Mouse (Mus musculus) megakaryocyte, adult 5-6 weeks (primary cell): ENCODE measurements around the gene Celf2. TPM values are rescaled to one million over a fixed set of nuclear protein-coding genes. Genes with fewer than 3 reads are reported as not detected.

Experiments
- ATAC-seq: 2 replicates; pipeline ENCODE4 v1.8.0; 2016; ENCODE audit warnings: mild to moderate bottlenecking, inconsistent platforms; ENCODE audit not compliant: poor library complexity, severe bottlenecking
- total RNA-seq, 2 experiments: library from RNA; stranded (forward) in 1 of 2; stranded (reverse) in 1 of 2; fragments of 153-499, 151-499 nt in 1 of 2; fragments of 221-1000, 200-1000 nt in 1 of 2; gene quantifications; 2 replicates each; pipeline versions ENCODE4 v1.2.3 to v1.2.4; 2015 to 2017

Gene Celf2
- total RNA-seq, 2 experiments from 2014 or later, result 162 to 171 TPM

GRCm38 (mm10) chr2:6573640-6574039 lies 935.7 kb downstream of the Celf2 start:
- ATAC-seq, result no peak

- no peak for ATAC-seq
These were observed 936.4 kb downstream of the Celf2 start for GRCm38 (mm10) chr2:6572976-6573375.

- ATAC-seq, result no peak
These were observed 940.3 kb downstream of the Celf2 start for GRCm38 (mm10) chr2:6569040-6569542.

- no peak for ATAC-seq
These were observed 944.2 kb downstream of the Celf2 start for GRCm38 (mm10) chr2:6565175-6565574.

GRCm38 (mm10) chr2:6561337-6561736 lies 948.0 kb downstream of the Celf2 start:
- no peak for ATAC-seq

- ATAC-seq, result no peak
These were observed 948.6 kb downstream of the Celf2 start for GRCm38 (mm10) chr2:6560802-6561201.

GRCm38 (mm10) chr2:6559581-6559980 lies 949.8 kb downstream of the Celf2 start:
- no peak for ATAC-seq

GRCm38 (mm10) chr2:6558303-6559254 lies 950.8 kb downstream of the Celf2 start:
- no peak for ATAC-seq

- ATAC-seq, result no peak
These were observed 951.6 kb downstream of the Celf2 start for GRCm38 (mm10) chr2:6557749-6558148.

GRCm38 (mm10) chr2:6556913-6557312 lies 952.5 kb downstream of the Celf2 start:
- peak; percentile 38; the same call in 1 of the 2 replicates for ATAC-seq

- no peak for ATAC-seq
These were observed 955.7 kb downstream of the Celf2 start for GRCm38 (mm10) chr2:6553656-6554055.

- no peak for ATAC-seq
These were observed 960.1 kb downstream of the Celf2 start for GRCm38 (mm10) chr2:6549251-6549650.

- no peak for ATAC-seq
These were observed 962.2 kb downstream of the Celf2 start for GRCm38 (mm10) chr2:6547139-6547664.

GRCm38 (mm10) chr2:6546462-6547138 lies 962.8 kb downstream of the Celf2 start:
- ATAC-seq, result no peak

GRCm38 (mm10) chr2:6545127-6545931 lies 964.0 kb downstream of the Celf2 start:
- no peak for ATAC-seq

GRCm38 (mm10) chr2:6543650-6544049 lies 965.7 kb downstream of the Celf2 start:
- no peak for ATAC-seq

GRCm38 (mm10) chr2:6542556-6543180 lies 966.7 kb downstream of the Celf2 start:
- ATAC-seq, result no peak

- ATAC-seq, result no peak
These were observed 968.5 kb downstream of the Celf2 start for GRCm38 (mm10) chr2:6540825-6541224.

- no peak for ATAC-seq
These were observed 969.3 kb downstream of the Celf2 start for GRCm38 (mm10) chr2:6540092-6540491.

- no peak for ATAC-seq
These were observed 970.9 kb downstream of the Celf2 start for GRCm38 (mm10) chr2:6538500-6538899.
